Mouse (Mus musculus) left cerebral cortex, adult 18-20 months (tissue): ENCODE results near the gene Add3. TPM values are rescaled to one million over a fixed set of nuclear protein-coding genes. Genes with fewer than 3 reads are reported as not detected.

Experiments used
- DNase-seq, 2 experiments: peaks; one replicate each; pipeline ENCODE4 v3.0.0; 2021 to 2022; ENCODE audit warnings: low spot score in 2 of 2, mixed read lengths in 1 of 2
- total RNA-seq, 2 experiments: library from RNA; stranded (reverse); gene quantifications; 2 replicates each; pipeline ENCODE4 v1.2.3; 2021

Gene Add3
- total RNA-seq, 2 experiments from 2014 or later, result 82.9 to 85.7 TPM

DNA sequence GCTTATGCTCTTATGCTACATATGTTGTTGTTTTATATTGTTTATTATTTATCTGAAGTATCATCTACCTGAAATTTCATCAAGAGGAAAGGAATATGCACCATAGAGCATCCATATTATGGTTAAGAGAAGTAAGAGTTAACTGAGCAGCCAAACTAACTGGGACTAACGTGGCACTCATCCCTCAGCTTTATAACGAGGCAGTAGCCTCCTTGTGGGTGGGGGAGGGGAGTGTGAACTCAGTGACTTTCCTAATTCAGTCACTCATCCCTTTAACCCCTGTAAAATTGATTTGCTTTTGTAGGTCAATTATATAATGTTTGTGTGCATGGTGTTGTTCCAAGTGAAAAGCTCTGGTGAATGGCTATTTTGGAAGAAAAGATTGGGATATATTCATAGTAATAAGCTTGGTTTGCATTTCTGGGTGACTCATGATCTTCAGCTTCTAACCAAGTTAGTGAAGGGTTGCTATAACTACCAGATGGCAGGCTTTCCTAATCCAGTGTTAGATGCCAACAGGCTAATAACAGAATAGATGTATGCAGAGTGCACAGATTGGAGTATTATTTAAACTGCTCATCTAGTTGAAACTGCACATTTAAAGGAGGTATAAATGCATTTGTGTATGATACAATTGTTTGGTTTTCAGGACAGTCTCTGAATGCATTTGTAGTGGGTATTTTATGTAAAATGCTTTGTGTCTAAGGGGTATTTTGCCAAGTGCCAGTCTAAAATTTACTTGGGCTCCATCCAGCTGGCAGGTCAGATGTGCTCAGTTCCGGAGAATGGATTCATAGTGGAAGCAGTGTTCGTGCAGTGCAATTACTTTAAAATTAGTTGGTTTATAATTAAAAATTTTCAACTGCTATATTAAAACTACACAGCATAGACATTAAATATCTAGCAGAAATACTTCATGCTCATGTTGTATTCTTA, 25.3 kb downstream of the Add3 start:
- no peak for DNase-seq

DNA sequence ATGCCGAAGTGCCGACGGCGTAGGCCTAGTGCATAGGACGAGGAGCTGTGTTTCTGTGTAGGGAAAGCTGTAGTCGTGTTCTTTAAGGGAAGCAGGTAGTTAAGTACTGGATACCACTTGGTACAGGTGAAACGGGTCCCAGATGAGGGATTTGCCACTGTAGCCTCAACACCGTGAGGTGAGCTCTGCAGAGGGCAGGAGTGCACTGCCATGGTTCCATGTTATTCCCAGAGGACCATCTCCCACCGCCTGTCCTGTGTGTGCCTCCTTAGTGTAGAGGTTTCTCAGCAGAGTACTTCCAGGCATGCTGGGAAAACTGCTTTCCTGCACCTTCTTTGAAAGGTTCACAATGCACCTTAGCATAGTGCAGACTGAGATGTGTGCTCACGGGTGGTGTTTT, 26.1 kb downstream of the Add3 start:
- no peak for DNase-seq

DNA sequence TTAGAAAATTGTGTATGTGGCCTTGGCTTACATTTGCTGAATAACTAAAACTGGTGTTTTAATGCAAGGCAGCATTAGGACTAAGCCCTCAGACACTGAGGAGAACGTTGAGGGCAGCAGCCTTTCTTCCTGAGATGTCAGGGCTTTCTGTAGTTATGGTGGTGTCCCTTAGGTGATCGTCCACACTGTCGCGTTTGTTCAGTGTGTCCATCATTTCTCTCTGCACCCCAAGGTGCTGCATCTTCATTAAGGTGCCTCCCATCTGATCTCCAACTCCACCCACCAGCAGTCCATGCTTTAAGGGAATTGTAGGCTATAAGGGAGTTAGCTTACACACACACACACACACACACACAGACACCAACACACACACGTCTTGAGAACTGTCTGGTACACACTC, 28.3 kb downstream of the Add3 start:
- DNase-seq, result no peak

DNA sequence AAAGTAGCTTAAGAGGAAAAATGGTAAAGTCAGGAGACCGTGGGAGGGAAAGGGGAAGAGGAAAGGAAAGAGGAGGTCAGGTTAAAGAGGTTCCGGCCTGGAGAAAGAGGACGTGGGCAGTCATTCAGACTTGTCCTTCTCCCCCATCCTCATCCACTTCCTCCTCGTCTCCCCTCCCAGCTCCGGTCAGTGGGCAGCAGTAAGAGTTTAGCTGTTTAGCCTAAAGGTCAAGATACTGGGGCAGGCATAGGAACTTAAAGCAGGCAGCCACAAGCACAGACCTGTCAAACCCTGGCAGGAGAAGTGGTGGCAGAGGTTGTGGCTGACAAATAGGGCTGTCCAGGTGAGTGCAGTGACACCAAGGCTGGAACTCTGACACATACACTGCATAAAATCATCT, 30.4 kb downstream of the Add3 start:
- DNase-seq, result no peak

DNA sequence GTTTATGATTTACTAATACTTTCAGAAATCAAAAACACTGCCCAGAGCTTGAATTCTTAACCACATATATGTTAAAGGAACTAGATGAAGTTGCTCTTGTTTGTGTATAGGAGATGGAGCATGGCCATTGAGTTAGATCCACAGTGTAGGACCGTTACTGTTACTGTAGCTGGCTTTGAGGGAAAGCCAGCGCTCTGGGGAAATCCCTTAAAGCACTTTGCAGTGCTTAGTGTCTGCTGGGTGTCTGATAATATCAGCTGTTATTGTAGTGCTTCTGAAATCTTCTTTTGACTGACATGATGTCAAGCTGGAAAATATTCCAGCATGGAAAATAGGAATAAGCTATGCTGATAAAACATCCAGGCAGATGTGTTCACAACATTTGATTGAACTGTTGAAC, 33.8 kb downstream of the Add3 start:
- no peak for DNase-seq

DNA sequence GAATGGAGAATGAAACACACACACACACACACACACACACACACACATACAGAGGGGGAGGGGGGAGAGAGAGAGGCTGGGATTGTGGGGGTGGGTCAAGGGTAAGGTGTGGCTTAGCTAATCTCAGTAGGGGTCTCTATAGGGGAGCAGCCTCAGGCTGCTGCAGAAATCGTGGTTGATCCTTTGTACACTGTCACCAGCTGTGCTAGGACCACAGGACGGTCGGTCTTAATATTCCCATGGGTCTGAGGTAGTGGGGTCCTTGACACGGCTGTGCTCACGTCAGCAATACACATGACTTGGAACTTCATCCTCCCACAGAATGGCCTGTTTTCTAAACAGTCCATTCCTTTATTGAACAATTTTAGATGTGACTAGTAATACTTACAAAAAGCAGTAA, 35.3 kb downstream of the Add3 start:
- no peak for DNase-seq

DNA sequence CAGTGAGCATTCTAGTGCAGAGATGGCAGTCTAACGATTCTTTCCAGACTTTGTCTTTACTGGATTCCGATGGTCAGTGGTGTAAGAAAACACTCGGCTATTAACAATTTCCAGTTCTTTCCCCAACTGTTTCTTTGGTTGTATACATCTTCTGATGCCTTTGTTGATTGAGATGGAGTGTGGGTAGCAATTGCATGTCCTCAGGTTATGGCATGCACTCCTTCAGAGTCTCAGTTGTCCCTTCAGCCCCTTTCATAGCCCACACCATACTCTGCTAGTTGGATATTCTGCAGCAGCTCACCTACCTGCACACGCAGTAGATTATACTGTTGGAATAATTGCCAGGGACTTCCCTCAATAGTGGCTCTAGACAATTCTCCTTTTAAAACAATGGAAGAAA, 36.3 kb downstream of the Add3 start:
- DNase-seq, result no peak

DNA sequence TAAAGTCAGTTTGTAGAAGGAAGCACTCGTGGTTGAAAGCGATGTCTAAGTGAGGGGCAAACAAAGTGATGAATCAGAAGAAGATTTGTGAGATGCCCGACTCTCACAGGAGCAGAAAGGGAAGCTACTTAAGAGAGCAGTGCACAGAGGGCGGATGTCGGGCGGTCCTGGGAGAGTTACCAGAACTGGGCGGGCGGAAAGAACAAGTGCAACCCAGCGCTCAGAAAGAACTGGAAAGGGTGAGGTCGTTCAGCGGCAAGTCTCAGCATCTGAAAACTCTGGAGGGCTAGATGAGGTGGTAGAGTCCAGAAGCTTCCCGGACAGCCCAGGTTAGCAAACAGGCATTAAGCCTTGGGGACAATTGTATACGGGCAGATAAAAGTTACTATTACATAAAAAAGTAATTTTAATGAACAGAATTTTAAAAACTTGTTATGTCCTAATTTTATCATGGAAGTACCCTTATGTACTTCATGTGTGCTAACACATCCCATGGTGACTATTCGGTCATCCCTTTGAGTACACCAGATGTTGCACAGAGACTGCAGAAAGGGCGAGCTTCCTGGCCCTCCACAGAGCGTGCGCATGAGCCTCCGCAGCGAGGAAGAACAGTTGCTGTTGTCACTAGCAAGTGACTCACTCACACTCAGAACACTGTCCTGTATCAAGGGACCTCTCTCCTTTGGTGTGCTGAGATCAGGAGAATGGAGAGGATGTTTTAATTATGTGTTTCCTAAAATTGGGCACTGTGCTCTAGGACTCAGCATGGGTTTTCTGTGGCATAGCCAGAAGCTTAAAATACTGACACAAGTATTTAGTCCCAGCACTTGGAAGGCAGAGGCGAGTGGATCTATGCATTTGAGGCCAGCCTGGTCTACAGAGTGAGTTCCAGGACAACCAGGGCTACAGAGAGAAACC, 38.6 kb downstream of the Add3 start:
- no peak for DNase-seq

DNA sequence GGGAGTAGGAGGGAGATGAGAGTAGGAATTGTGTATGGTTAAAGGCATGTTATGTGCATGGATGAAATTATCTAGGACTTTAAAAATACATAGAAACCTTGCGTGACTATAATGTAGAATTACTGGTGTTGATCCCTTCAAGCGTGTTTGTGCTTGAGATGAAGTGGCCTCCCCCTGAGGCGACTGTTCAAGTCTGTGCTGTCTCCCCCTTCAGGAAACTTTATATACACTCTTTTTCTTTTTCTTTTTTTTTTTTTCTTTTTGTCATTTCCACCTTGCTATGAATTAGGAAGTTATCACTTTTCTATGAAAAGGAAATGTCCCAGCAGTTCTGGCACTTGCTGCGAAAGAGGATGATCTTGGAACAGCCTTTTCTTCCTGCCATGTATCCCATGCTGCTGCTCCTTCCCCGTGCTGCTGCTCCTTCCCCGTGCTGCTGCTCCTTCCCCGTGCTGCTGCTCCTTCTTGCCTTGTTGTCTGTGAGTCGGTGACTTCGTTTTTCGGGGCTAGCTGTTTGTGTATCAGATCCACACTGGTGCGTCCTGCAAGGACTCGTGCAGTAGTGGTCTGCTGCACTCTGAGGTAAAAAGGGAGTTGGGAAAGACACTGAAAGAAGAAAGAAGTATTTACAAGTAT, 40.0 kb downstream of the Add3 start:
- DNase-seq, result no peak

DNA sequence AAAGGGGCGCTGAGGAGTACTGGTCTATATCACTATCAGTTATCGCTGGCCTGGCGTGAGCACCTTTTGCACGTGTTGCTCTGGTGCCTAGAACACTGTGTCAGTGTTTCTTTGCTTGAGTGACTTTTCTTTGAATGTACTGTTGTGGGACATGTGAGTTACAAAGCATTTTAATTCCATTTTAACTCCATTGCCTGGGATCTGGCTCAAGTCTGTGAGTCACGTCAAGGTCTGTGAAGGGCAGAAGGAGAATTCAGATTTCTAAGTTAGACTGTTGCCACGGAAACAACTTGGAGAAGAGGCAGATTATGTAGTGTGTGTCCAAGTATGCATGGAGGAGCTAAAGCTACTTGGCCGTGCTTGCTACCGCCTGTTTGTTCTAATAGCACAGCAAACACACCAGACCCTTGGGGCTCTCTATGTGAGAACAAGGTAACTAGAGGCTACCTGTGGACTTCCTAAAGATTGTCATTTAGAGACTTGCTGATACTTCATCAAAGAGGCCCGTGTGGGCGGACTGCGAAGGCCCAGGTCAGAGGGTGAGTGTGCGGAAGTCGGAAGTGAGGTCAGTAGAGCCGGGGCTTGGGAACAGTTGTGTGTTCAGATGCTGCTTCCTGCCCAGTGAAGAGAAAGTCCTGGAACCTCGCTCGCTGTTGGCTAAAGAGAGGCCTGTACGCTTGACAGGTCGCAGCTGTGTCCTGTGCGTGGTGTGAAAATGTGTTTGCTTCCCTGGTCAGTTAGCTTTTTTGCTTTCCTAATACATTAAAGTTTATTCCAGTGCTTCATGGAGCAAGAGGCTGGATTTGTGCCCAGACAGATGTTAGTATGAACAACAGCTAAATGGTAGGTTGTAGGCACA, 41.0 kb downstream of the Add3 start:
- DNase-seq, result no peak

DNA sequence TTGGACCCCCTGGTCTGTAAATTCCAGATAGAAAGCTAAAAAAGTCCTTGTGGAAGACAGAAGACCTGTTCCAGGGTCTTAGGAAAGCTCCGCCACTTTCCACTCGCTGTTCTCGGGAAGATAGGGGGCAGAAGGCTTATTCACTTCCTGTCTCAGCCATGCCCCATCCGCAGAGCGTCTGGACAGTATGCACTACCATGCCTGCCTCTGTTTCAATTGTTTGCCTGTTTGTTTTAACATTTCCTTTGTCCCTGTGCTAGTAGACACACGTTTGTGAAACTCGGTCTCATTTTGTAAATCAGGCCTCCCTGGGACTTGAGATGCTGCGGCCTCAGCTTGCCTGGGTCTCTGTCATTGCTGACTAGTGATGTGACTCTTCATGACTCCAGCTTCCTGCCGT, 43.4 kb downstream of the Add3 start:
- no peak for DNase-seq

DNA sequence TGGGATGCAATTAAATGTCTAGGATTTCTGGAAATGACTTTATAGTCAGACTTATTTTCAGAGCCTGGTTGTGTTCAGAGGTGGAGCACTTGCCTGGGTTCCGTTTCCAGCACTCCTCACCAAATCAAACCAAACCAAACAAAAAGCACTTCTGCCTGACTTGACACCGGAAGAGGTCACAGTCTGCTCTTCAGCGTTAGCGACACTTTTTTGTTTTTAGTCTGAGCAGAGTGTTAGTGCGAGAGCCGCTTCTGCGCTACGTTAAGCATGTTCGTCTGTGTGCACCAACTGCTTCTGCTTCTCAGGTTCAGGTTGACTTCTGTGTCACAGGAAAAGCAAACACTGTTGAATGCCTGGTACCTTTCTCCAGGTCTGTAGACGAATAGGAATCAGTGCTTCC, 44.0 kb downstream of the Add3 start:
- no peak for DNase-seq

DNA sequence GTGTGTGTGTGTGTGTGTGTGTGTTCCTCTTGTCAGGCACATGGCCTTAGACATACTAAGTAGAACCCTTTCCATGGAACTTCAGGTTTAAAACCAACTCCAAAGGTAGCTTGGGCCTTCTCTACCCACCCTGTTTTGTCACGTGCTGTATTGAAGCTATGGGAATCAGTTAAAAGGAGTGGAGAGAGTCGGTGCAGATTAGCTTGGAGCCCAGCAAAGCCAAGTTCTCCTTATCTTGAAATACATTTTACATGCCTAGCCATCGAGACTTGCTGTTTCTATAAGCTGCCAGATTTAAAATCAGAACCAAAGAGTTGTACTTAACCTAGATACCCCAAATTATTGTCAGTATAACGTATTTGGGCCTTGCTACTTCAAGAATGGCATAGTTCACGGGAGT, 44.7 kb downstream of the Add3 start:
- no peak for DNase-seq

DNA sequence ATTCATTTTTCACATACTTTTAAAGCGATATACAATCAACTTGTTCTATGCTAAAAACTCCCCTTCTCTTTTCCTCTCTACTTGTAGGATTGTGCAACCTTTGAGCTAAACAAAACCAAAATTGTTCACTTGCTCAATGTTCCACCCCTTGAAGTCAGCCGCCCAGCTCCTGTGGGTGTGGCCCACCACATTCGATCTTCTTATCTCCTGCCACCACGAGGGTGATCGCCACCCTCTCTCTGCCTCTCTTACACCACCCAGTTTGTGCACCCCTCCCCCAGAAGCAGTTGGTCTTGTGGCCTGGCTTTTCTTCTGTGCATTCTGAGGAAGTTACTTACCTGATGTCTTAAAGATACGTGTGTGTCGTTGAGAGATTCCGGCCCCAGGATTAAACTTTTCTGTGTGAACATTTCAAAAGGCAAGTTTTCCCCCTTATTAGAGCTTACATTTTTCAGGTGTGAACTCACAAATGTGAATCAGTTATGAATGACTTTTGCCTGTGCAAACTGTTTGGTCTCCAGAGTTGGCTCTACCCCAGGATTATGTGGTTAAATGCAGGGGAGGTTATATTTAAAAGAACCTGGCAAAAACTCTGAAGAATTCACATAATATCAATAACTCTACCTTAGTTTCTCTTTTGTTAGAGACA, 45.4 kb downstream of the Add3 start:
- DNase-seq, result no peak

DNA sequence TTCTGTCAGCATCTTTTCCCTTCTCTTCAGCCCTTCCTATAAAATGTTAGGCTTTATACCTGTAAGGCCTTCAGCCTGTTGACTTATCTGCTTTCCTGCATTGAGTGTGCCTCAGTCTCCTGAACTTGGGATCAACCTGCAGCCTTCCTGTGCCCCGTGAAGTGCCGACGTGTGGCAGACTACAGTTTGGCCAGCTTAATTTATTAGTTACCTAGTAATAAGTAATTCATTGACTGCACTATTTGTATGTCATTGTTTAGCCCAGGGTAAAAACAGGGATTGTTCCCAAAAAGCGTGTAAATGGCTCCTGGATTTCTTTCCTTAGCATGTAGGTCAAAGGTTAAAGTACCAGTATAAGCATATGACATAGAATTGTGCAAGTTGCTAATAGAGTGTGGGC, 46.2 kb downstream of the Add3 start:
- no peak for DNase-seq

DNA sequence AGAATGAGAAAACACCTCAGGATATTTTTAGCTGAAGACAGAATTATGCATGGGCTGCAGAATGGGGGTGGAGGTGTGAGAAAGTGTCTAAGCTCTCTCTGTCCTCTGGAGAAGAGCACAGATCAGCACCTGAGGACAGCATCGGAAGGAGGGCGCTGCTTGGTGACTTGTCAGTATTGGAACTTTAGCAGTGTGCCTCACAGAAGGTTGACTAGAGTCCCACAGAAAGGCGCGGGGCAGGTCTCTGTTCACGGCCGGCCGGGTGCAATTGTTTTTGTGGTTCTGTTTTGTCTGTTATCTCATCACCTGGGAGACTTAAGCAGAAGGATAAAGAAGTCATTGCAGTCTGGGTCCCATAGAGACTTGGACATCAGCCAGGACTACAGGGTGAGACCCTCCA, 47.3 kb downstream of the Add3 start:
- DNase-seq, result no peak

DNA sequence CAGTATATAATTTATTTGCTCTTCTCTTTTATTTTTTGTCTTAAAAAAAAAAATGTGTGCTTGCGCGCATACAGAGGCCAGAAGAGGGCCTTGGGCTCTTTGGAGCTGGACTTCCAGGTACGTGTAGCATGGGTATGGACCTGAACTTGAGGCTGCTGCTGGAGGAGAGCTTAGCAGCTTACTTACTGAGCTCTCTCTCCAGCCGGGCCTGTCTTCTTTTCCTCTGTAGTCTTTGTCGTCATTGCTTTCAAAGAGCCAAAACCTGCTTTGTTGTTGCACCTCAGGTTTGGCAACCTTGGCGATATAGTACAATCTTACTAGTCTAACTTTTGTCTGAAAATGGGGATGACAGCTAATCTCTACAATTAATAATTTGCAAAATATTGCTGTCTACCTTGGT, 47.9 kb downstream of the Add3 start:
- DNase-seq, result no peak

DNA sequence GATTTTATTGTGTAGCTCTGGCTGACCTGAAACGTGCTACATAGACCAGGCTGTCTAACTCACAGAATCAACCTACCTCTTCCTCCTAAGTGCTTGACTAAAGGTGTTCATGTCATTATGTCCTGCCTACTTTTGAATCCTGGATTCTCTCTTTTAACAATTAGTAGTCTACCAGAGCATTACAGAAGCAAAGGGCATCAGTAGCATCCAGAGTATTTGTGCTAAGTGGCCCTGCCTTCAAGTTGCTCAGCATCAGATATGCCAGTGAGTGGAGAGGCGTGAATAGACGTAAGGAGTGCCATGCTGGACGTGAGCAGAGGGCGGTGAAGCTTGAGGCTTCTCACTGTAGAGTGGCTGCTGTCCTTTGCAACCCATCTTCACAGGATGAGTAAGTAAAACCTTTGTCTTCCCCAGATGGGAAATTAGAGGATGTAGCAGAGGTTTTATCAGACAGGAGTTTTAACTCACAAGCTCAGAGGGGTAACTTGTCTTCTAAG, 48.5 kb downstream of the Add3 start:
- DNase-seq, result no peak

DNA sequence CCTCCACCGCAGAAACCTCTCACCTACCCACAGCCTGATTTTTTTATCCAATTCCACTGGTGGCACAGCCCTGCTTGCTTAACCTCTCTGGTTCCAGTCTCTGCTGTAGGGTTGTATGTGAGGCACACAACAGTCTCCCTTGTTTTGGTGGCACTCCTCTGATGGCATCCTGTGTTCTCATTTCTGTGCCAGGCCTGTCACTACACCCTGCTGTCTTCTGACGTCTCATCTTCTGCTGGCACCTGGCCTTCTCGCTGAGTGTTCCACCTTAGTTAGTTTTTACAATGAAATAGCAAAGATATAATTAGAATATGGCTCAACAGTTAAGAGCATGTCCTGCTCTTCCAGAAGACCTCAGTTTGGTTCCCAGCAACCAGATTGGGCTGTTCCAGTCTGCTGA, 49.5 kb downstream of the Add3 start:
- no peak for DNase-seq

DNA sequence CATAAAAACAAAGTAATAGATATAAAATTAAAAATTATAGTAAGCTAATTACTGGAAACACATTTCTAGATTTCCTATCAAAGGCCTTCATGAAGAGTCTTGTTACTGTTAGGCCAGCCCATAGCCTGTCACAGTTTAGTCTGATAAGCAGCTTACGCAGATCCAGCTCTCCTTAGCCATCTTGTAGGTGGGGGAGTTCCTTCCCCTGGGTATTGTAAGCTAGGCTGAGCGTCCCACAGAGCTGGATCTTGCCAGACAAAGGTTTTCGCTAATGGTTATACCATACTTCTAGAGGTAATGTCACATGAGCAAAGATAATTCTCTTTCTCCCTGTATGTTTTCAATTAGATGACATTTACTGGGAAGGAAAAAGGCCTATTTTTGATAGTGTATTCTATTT, 50.0 kb downstream of the Add3 start:
- no peak for DNase-seq
